Mouse (Mus musculus): ENCODE measurements around the gene Tmbim1. TPM values are rescaled to one million over a fixed set of nuclear protein-coding genes. Genes with fewer than 3 reads are reported as not detected.

Gene Tmbim1
- polyA plus RNA-seq, 1 experiment from 2014 or later, result 11.5 TPM

- H3K4me2 ChIP-seq, result no peak overlapping the region
- H3K4me1 ChIP-seq (replicated peaks), result peaks cover 27% of the 10 kb centered on the region
- no peak for ATAC-seq (ENCODE audit: low FRiP score, low read depth)
- H3K4me3 ChIP-seq, result no peak overlapping the region
- WGBS, result 95% methylated on average over 14 of the region's 14 CpGs
- no peak overlapping the region for H3K9ac ChIP-seq
- H3K9me3 ChIP-seq, result no peaks in the 10 kb centered on the region
- no peak overlapping the region for H3K27ac ChIP-seq (replicated peaks)
- H3K27me3 ChIP-seq, result no peaks in the 10 kb centered on the region
- peaks cover 30% of the 10 kb centered on the region for H3K36me3 ChIP-seq
Measured at GRCm38 (mm10) chr1:74280591-74281325, 24.7 kb downstream of the Tmbim1 start.

DNA sequence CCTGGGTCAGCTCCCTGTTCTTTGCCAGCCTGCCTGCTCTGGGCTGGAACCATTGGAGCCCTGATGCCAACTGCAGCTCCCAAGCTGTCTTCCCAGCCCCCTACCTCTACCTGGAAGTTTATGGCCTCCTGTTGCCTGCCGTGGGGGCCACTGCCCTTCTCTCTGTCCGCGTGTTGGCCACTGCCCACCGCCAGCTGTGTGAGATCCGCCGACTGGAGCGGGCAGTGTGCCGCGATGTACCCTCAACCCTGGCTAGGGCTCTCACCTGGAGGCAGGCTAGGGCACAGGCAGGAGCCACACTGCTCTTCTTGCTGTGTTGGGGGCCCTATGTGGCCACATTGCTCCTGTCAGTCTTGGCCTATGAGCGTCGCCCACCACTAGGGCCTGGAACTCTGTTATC lies 26.4 kb downstream of the Tmbim1 start:
- 90% methylated on average over 11 of the region's 11 CpGs for WGBS
- Histone ChIP-seq H3K36me3 (peaks cover 30% of the 10 kb centered on the region), H3K4me1 (replicated peaks) (peaks cover 22% of the 10 kb centered on the region), H3K27ac (replicated peaks) (no peak overlapping the region), H3K9me3 (no peaks in the 10 kb centered on the region), H3K27me3 (no peaks in the 10 kb centered on the region), H3K4me2 (no peak overlapping the region), H3K9ac (no peak overlapping the region), H3K4me3 (no peak overlapping the region)
- ATAC-seq (ENCODE audit: low FRiP score, low read depth), result no peak

GRCm38 (mm10) chr1:74278538-74278937 lies 26.9 kb downstream of the Tmbim1 start, which contains the start of gene Gpbar1:
Gene Gpbar1 (plus strand): TSS chr1:74278550.
- H3K9me3 ChIP-seq, result no peaks in the 10 kb centered on the region
- H3K4me3 ChIP-seq, result no peak within 1 kb of the TSS
- H3K27me3 ChIP-seq, result no peaks in the 10 kb centered on the region
- no peak within 1 kb of the TSS for H3K27ac ChIP-seq (replicated peaks)
- WGBS, result 92% methylated on average over 10 of the region's 10 CpGs
- H3K9ac ChIP-seq, result no peak within 1 kb of the TSS
- peaks cover 18% of the 10 kb centered on the region for H3K4me1 ChIP-seq (replicated peaks)
- no peak within 1 kb of the TSS for H3K4me2 ChIP-seq
- H3K36me3 ChIP-seq, result peaks cover 30% of the 10 kb centered on the region
- no peak for ATAC-seq (ENCODE audit: low FRiP score, low read depth)

- H3K4me1 ChIP-seq (replicated peaks), result peaks cover 13% of the 10 kb centered on the region
- H3K27me3 ChIP-seq, result no peaks in the 10 kb centered on the region
- H3K9me3 ChIP-seq, result no peaks in the 10 kb centered on the region
- no peak for ATAC-seq (ENCODE audit: low FRiP score, low read depth)
- WGBS, result 55% methylated on average over 8 of the region's 8 CpGs
- H3K4me2 ChIP-seq, result no peak overlapping the region
- no peak overlapping the region for H3K27ac ChIP-seq (replicated peaks)
- H3K9ac ChIP-seq, result no peak overlapping the region
- no peak overlapping the region for H3K4me3 ChIP-seq
- H3K36me3 ChIP-seq, result peaks cover 30% of the 10 kb centered on the region
Measured at GRCm38 (mm10) chr1:74277883-74278537, 27.4 kb downstream of the Tmbim1 start.

DNA sequence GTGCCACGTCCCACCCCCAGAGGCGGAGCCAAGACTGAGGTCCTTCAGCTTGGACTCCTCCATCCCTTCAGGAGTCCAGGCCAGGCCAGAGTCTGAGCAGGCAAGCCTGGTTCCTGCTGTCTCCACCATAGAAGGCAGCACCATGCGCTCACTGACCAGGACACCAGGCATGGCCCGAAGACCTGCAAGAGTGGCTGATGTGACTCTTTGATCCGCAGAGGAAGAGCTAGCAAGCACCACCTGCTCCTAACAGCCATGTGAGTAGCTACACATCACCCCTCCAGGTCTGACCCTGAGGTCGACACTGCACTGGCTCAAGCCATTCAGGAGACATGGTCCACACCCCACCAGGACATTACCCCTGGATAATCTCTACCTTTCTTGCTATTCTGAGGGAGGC lies 28.4 kb downstream of the Tmbim1 start:
- Histone ChIP-seq H3K4me3 (no peak overlapping the region), H3K27me3 (no peaks in the 10 kb centered on the region), H3K9ac (no peak overlapping the region), H3K9me3 (no peaks in the 10 kb centered on the region), H3K36me3 (peaks cover 26% of the 10 kb centered on the region), H3K27ac (replicated peaks) (no peak overlapping the region), H3K4me1 (replicated peaks) (peaks cover 3% of the 10 kb centered on the region; the same call in 1 of the 2 replicates), H3K4me2 (no peak overlapping the region)
- ATAC-seq (ENCODE audit: low FRiP score, low read depth), result no peak
- 78% methylated on average over 6 of the region's 6 CpGs for WGBS

DNA sequence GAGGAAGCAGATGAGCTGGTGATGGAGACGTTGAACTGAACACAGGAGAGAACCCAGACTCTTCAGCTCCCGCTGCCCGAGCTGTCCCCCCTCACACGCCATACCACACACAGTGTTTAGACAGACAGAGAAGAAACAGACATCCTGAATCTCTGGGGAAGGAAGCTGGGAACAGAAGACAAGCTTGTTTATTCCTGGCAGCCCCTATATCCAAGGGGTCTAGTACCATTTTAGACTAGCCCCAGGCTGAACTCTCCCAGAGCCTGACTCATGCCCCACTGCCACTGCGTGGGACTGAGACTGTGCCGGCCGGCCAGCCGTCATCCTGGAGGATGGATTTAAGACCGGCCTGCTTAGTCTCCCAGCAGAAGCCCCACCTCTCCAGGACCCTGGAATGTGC lies 30.4 kb downstream of the Tmbim1 start:
- no peak overlapping the region for H3K4me3 ChIP-seq
- 53% methylated on average over 9 of the region's 9 CpGs for WGBS
- H3K27ac ChIP-seq (replicated peaks), result no peak overlapping the region
- no peaks in the 10 kb centered on the region for H3K27me3 ChIP-seq
- H3K4me1 ChIP-seq (replicated peaks), result no peaks in the 10 kb centered on the region
- ATAC-seq (ENCODE audit: low FRiP score, low read depth), result no peak
- H3K9ac ChIP-seq, result no peak overlapping the region
- H3K9me3 ChIP-seq, result no peaks in the 10 kb centered on the region
- H3K36me3 ChIP-seq, result peaks cover 7% of the 10 kb centered on the region
- H3K4me2 ChIP-seq, result no peak overlapping the region

- no peak overlapping the region for H3K4me2 ChIP-seq
- ATAC-seq (ENCODE audit: low FRiP score, low read depth), result no peak
- H3K9ac ChIP-seq, result no peak overlapping the region
- WGBS, result 77% methylated on average over 4 of the region's 4 CpGs
- H3K4me3 ChIP-seq, result no peak overlapping the region
- no peaks in the 10 kb centered on the region for H3K9me3 ChIP-seq
- H3K36me3 ChIP-seq, result peaks cover 17% of the 10 kb centered on the region
- no peak overlapping the region for H3K27ac ChIP-seq (replicated peaks)
- no peaks in the 10 kb centered on the region for H3K4me1 ChIP-seq (replicated peaks)
- no peaks in the 10 kb centered on the region for H3K27me3 ChIP-seq
Measured at GRCm38 (mm10) chr1:74271659-74272058, 33.8 kb downstream of the Tmbim1 start.

GRCm38 (mm10) chr1:74268750-74269149 lies 36.7 kb downstream of the Tmbim1 start:
- H3K4me2 ChIP-seq, result no peak overlapping the region
- no peaks in the 10 kb centered on the region for H3K4me1 ChIP-seq (replicated peaks)
- no peak overlapping the region for H3K9ac ChIP-seq
- H3K36me3 ChIP-seq, result peaks cover 42% of the 10 kb centered on the region
- H3K27ac ChIP-seq (replicated peaks), result no peak overlapping the region
- WGBS, result 87% methylated on average over 8 of the region's 8 CpGs
- no peaks in the 10 kb centered on the region for H3K27me3 ChIP-seq
- H3K4me3 ChIP-seq, result no peak overlapping the region
- H3K9me3 ChIP-seq, result no peaks in the 10 kb centered on the region
- no peak for ATAC-seq (ENCODE audit: low FRiP score, low read depth)

DNA sequence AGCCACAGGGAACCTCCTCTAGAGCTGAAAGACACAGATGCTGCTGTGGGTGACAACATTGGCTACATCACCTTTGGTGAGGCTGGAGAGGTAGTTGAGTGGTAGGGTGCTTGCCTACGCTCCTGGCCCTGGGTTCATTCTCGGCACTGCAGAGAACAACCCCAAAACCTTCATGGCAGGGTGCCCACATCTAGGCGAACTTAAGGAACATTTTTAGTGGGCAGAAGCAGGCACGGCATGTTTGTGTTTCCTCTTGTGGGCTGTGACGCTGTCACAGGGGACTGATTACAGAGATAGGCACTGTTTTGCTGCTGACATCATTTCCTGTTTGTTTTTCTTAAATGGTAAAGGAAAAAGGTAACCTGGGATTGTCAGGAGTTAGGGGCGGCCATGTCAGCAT lies 42.9 kb downstream of the Tmbim1 start:
- no peaks in the 10 kb centered on the region for H3K4me1 ChIP-seq (replicated peaks)
- no peaks in the 10 kb centered on the region for H3K9me3 ChIP-seq
- no peaks in the 10 kb centered on the region for H3K27me3 ChIP-seq
- no peak overlapping the region for H3K4me2 ChIP-seq
- WGBS, result 94% methylated on average over 6 of the region's 6 CpGs
- no peak overlapping the region for H3K9ac ChIP-seq
- H3K36me3 ChIP-seq, result peaks cover 66% of the 10 kb centered on the region
- no peak for ATAC-seq (ENCODE audit: low FRiP score, low read depth)
- no peak overlapping the region for H3K27ac ChIP-seq (replicated peaks)
- no peak overlapping the region for H3K4me3 ChIP-seq

- WGBS, result 70% methylated on average over 4 of the region's 4 CpGs
- no peaks in the 10 kb centered on the region for H3K9me3 ChIP-seq
- H3K4me1 ChIP-seq (replicated peaks), result no peaks in the 10 kb centered on the region
- H3K27ac ChIP-seq (replicated peaks), result no peak overlapping the region
- H3K36me3 ChIP-seq, result peaks cover 61% of the 10 kb centered on the region
- no peak overlapping the region for H3K9ac ChIP-seq
- no peak overlapping the region for H3K4me3 ChIP-seq
- H3K4me2 ChIP-seq, result no peak overlapping the region
- no peaks in the 10 kb centered on the region for H3K27me3 ChIP-seq
- no peak for ATAC-seq (ENCODE audit: low FRiP score, low read depth)
Measured at GRCm38 (mm10) chr1:74256782-74257181, 48.6 kb downstream of the Tmbim1 start.

GRCm38 (mm10) chr1:74255704-74256345 lies 49.6 kb downstream of the Tmbim1 start:
- Histone ChIP-seq H3K4me3 (no peak overlapping the region), H3K9ac (no peak overlapping the region), H3K9me3 (no peaks in the 10 kb centered on the region), H3K27ac (replicated peaks) (no peak overlapping the region), H3K4me2 (no peak overlapping the region), H3K36me3 (peaks cover 66% of the 10 kb centered on the region), H3K27me3 (no peaks in the 10 kb centered on the region), H3K4me1 (replicated peaks) (no peaks in the 10 kb centered on the region)
- 98% methylated on average over 8 of the region's 8 CpGs for WGBS
- ATAC-seq (ENCODE audit: low FRiP score, low read depth), result no peak

GRCm38 (mm10) chr1:74250096-74250495 lies 55.3 kb downstream of the Tmbim1 start:
- Histone ChIP-seq H3K4me3 (no peak overlapping the region), H3K9ac (no peak overlapping the region), H3K4me1 (replicated peaks) (no peaks in the 10 kb centered on the region), H3K9me3 (no peaks in the 10 kb centered on the region), H3K27ac (replicated peaks) (no peak overlapping the region), H3K4me2 (no peak overlapping the region), H3K27me3 (no peaks in the 10 kb centered on the region), H3K36me3 (peaks cover 60% of the 10 kb centered on the region)
- WGBS, result 93% methylated on average over 4 of the region's 4 CpGs
- ATAC-seq (ENCODE audit: low FRiP score, low read depth), result no peak

All from hindbrain, embryonic 15.5 days (tissue).